Mouse (Mus musculus) heart, adult 9 months (tissue): Measurements from ENCODE around the gene Sh3bp1.

Experiments
- DNase-seq, 2 experiments: peaks; one replicate each; pipeline ENCODE4 v3.0.0; 2022; ENCODE audit warnings: low spot score in 2 of 2

The Sh3bp1 gene

DNA sequence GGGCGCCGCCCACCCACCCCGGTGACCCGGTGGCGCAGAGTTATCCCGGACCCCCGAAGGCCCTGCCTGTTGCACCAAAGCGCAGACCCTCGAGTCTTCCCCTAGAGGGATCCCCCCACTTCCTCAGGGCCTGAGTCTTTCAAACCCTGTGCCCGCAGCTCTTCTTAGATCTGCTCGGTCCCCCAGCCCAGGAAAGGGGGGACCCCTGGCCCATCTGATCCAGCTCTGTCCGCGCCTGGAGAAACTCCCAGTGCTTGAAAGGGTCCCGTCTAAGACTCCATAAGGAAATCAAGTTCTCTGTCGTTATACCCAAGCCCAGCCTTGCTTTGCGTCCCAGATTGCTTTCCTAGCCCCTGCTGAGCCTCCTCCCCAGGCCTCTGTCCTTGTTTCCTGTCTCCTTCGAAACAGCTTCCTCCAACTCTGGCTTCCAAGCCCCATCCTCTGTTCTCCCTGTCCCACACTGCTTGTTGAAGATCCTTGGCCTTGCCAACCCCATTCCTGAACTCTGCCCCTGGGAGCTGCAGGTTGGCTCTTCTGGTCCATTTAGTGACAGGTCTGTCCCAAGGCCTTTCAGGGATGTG lies 21.7 kb upstream of the Sh3bp1 start:
- peak; percentile 37 to 56 for DNase-seq

DNA sequence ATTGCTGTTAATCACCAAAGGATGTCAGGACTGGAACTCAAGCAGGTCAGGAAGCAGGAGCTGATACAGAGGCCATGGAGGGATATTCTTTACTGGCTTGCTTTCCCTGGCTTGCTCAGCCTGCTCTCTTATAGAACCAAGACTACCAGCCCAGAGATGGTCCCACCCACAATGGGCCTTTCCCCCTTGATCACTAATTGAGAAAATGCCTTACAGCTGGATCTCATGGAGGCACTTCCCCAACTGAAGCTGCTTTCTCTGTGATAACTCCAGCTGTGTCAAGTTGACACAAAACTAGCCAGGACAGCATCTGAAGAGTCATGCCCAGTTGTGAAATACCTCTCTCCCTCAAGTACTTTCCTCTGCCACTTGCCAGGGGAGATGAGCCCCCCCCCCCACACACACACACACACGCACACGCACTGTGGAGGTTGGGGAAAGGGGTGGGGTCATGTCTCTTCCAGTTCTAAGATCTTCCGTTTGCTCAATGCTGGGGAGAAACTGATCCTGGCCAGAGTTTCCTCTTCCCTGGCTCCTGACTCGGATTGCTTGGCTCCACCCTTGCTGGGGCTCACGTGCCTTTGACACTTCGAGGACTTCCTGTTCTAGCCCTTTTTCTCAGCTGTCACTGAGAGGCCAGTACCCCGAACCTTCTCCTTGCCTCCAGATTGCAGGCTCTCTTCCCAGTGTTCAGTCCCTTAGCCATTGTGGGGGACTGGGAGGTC lies 20.6 kb upstream of the Sh3bp1 start:
- DNase-seq = peak in 1 of 2 experiments; percentile 53

DNA sequence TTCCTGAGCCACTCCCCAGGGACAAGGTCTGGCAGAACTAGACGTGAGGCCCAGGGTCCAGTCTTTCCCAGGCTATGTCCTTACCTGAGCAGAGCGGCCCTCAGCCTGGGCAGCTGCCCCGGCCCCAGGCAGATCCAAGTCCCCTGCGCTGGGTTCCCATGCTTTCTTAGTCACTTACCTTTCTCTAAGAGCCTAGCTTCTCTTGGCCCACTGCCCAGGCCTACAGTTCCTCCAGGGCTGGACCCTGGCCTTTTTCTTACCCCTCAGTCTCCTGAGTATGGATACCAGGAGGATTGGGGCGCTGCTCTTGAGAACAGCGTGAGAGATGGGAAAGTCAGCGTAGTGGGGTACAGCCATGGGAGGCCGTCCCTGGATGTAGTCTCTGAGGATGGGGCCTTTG lies 19.1 kb upstream of the Sh3bp1 start:
- DNase-seq = no peak

DNA sequence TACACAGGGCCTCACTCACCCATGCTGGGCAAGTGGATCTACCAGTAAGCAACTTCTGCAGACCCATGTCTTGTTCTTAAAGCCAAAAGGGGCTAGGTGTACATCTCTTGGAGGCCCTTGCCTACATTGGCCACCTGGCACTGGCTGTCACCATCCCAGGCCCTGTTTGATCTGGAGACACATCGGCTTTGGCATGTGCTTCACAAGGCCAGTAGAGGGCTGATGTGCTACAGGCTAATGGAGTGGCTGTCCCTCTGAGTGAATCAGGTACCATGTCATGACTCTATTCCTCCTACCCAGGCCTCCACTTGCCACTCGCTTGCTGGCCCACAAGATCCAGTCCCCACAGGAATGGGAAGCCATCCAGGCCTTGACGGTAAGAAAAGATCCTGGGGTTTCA lies 17.7 kb upstream of the Sh3bp1 start:
- DNase-seq = no peak

DNA sequence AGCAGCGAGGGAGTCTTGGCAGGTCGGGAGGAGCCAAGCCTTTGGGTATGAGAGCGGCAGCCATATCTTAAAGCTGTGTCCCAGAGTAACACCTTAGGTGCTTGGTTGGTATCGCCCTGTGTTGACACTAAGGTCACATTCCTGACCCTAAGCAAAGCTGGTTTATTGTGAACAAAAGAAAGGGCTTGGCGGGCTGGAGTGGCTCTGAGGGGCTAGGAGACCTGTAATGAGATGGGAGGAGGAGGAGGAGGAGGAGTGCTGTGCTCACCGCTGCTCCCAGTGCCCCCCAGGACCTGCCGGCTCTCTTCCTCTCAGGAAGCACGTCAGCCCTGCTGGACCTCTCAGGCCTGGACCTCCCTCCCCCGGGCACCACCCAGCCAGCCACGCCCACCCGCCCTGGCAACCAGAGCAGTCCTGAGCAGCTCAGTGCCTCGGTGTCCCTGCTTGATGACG lies 10.1 kb upstream of the Sh3bp1 start:
- no peak for DNase-seq

DNA sequence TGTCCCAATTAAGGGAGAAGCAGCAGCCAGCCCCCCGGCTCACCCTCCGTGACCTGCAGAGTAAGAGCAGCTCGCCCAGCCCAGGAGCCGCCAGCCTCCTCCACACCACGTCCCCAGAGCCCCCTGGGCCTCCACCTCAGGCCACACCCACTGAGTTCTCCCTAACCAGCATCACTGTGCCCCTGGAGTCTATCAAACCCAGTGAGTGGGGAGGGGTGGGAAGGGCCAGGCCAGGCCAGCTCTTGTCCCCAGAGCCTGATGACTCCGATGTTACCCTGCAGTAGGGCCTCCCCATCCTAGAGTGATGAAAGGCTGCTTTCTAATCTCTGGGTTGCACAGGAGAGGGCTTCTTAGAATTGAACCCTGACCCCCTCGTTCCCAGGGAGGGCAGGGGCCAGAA lies 7.1 kb upstream of the Sh3bp1 start:
- DNase-seq = no peak

DNA sequence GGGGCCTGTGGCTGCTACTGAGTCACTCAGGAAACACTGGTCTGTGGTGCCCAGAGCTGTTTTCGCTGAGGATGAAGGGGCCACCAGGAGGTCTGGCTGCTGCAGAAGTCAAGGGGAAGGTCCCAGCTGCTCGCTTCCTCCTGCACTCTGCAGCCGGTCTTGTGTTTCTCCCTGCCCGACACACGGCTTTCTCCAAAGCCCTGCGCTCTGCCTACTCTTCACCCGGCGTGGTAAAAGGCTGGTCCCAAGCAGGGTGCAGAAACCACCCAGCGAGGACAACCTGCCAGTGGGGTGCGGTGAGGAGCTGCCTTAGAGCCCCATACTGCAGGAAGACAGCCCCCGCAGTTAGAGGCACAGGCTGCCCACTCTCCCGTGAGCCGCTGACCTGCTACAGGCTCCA lies 4.8 kb upstream of the Sh3bp1 start:
- no peak for DNase-seq

DNA sequence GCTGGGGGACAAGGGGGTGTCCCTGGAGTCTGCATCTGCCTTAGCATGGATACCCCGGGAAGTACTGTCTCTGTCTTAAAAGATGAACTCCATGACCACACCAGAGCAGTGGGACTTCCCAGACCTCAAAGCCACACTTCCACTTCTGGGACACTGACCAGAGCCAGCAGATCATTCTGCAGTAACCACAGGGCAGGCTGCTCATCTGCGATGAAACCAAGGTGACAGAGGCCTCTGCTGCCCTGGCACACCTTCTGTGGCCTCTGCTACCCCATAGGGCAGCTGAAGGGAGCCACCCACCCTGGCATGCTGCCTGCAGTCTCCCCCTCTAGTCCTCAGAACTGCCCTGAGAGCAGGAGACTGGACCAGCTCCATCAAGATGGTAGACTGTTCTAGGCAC lies 3.8 kb upstream of the Sh3bp1 start:
- no peak for DNase-seq

DNA sequence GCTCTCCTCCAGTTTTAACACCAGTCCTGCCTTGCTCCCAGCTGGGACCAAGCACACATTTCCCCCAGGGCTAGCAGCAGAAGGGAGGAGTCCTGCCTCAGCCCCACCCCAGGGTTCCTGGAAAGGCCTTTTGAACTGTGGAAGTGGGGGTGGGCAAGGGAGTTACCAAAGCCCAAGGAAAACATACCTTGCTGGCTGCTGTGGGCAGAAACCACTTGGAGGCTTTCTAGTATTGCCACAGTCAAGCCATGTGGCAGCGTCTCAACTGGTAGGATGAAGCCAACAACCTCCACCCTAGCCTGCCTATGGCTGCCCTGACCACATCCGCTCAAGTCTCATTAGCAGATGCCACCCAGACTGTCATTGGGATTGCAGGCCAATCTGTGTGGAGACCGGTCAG lies 3.4 kb upstream of the Sh3bp1 start:
- DNase-seq = no peak

DNA sequence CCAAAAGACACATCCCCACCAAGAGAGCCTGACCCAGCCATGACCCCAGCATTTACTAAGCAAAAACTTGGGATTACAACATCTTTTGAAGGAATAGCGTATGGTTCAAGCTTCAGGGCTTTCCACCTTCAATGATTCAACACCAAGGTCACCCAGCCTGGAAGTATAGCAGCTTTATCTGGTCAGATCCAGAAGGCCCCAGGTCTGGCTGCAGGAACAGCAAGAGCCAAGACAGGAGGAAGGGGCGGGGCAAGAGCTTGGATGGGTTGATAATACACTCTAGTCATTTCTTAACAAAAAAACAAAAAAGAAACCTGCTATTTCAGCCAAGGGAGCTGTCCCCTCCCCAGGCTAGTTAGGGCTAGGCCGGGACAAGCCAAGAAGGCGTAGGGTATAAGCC lies 2.1 kb upstream of the Sh3bp1 start:
- DNase-seq = no peak

DNA sequence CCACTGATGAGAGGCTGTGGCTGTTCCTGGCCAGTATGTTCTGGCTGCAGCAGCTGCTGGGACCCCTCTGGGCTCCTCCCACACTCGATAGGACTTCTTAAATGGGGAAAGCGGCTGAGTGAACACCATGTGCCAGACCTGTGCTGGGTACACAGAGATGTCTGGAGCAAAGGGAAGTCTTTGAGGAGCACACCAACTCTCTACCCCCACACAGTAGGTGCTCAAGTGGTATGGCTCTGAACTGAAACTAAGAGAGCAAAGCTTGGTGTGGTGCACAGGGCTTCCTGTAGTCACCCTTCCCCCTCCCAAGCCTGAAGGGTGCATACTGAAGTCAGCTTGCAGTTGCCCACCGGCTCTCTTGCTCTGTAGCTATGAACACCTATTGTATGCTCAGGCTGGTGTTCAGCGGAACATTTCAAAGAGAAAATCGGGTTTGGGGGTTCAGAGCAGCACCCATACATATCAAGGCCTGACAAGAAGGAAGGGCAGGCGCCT lies 1.0 kb upstream of the Sh3bp1 start:
- no peak for DNase-seq

DNA sequence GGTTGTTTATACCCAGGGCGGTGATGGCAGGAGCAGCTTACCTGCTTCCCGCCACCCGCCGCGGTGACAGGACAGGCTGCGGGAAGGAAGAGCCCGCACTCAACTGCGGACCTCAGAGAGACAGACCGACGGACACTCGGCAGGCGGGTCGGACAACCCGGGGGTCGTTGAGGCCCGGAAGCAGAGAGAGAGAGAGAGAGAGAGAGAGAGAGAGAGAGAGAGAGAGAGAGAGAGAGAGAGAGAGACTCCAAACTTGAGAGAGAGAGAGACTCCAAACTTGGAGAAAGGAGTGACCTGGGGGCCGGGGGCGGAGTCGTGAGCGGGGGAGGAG lies 194 bp upstream of the Sh3bp1 start, which contains the start of gene Gm49510:
TSS of gene Gm49510 (plus strand) at position 259 of the 331 bp plus-strand sequence.
- DNase-seq = no peak

DNA sequence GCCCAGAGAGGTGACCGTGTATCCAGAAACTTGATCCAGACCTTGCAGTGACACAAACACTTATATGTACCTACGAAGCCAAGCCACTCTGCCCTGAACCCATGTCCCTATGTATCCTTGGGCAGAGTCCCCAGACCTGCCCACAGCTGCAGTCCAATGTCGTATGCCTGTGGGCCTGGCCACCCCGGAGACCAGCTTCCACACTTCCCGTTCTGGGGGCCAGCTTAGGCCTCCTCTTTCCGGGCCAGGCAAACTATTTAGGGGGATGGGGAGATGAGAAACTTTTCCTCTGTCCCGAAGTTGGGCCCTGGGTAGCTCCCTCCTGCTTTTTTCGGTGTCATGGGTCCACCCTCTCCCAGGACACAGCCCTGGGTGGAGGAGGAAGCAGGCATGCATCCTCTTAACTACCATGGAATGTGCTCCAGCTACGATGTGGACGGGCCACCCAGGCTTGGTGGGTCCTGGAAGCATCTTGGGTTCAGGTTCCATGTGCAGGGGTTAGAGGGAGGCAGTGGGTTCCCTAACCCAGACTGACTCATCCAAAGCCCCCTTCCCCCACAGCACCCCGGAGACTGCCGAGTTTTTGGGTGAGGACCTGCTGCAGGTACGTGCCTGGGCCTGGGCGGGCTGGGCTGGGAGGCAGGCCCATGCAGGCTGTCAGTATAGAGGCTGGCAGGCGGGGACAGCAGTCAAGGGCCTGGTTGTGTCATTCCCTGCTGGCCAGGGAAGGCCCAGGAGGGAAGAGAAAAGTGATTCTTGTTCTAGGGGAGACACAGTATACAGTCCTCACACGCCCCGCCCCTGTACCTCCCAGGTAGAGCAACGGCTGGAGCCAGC lies 1.2 kb downstream of the Sh3bp1 start:
- no peak for DNase-seq

DNA sequence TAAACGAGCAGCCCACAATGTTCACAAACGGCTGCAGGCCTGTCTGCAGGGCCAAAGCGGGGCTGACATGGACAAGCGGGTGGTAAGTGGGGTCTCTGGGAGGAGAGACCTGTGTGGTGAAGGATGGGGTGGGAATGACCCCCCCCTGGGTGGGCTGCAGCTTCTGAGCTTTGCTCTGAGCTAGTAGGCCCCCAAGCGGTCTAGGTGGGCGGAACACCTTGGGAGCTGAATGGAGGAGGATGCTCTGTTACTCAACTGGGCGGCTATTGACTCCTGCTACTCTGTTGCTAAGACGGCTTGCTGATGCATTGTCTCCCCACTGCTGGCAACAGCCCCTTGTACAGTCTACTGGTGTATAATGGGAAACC lies 1.8 kb downstream of the Sh3bp1 start:
- DNase-seq = no peak

DNA sequence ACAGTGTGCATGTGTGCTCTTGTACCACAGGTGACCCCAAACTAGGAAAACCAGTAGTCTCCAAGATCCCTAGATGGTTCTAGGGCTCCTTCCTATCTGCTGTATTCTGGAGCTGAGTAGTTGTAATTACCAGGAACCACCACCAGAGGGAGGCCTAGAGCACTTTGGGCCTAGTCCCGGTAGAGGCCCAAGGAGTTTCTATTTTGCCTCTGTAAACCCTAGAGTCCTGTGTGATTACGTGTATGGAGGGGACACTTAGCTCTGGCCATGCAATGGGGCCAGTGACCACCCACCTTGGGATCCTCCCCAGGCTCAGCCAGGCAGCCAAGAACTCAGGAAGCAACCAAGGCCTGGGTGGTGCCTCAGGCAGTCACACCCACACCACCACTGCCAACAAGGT lies 3.7 kb downstream of the Sh3bp1 start:
- peak; percentile 71 to 78 for DNase-seq

DNA sequence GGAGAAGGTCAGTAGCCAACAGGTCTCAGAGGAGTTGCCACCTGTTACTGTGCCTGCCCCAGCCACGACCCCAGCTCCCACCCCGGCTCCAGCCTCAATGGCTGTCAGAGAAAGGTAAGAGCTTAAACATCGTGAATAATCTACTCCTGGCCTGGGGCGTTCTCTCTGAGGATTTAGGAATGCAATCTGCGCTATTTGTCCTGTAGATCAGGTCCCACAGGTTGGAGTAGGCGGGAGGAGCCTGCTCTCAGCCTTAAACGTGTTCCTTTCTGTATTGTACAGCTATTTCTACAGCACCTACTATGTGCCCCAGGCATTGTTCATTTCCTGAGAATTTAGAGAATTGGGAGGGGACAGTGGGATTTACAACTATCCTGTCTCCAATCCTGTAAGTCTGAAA lies 8.8 kb downstream of the Sh3bp1 start:
- DNase-seq = no peak

DNA sequence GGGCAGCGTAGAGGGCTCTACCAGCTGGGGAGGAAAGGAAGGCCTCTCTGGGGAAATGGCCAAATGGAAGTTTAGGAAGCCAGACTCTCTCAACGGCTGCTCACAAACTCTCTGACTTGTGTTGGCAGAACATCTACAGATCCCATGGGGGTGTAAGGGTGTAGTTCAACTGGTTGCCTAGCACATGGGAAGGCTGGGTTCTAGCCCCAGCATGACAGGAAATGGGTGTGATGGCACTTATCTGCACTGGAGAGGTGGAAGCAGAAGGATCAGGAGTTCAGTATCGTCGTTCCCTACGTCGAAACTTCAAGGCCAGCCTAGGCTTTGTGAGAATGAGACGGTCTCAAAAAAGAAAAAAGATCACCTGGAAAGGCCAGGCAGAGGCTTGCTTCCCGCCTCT lies 9.4 kb downstream of the Sh3bp1 start:
- DNase-seq = no peak

DNA sequence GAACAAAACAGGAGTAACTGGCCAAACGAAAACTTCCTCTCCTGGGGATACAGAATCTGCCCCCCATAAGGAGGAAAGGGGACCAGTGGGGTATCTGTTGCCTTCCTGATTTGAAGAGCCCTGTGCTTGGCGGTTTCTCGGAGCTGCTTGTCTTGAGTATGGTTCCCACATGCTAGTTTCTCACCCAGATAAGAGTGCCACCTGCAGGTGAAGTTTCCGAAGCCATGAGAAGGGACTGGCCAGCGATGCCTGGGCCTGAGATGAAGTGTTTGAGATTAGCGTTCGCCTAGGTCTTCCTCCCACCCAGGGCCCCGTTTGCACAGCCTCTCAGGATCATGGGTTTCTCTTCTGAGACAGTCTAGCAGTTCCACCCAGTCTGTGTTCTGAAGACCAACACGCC lies 12.5 kb downstream of the Sh3bp1 start:
- DNase-seq = no peak

DNA sequence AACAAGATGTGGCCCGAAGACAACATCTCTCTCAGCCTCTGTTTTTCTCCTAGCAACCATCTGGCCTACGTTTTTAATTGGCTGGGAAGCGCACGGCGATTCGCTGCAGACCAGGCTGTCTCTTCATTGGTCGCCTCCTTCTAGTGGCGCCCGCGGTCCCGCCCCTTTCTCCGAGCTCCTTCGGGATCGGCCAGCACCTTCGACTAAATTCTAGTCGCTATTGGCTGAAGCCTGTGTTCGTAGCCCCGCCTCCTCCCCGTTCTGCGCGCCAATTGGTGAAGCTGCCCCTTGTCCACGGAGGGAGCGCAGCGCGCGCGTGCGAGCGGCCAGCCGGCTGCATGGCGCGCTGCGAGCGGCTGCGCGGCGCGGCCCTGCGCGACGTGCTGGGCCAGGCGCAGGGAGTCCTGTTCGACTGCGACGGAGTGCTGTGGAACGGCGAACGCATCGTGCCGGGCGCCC lies 14.1 kb downstream of the Sh3bp1 start, which contains the start of gene Pdxp:
TSS of gene Pdxp (plus strand) at position 288 of the 459 bp plus-strand sequence.
- DNase-seq = peak; percentile 89

DNA sequence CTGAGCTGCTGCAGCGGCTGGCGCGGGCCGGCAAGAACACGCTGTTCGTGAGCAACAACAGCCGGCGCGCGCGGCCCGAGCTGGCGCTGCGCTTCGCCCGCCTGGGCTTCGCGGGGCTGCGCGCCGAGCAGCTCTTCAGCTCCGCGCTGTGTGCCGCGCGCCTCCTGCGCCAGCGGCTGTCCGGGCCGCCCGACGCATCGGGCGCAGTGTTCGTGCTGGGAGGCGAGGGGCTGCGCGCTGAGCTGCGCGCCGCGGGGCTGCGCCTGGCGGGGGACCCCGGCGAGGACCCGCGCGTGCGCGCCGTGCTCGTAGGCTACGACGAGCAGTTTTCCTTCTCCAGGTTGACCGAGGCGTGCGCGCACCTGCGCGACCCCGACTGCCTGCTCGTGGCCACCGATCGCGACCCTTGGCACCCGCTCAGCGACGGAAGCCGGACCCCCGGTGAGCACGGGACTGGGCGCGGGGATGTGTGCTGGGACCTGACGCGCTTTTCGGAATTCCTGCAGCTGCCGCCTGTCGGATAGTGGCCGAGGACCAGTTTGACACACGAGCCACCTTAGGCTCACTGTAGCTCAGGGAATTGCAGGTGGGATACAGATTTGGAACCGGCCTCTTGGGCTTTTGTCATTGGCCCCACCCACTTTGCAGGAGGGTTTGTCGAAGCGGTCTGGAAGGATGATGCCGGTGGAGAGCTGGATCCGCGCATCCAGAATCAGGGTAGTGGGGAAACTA lies 14.7 kb downstream of the Sh3bp1 start:
- DNase-seq = no peak

DNA sequence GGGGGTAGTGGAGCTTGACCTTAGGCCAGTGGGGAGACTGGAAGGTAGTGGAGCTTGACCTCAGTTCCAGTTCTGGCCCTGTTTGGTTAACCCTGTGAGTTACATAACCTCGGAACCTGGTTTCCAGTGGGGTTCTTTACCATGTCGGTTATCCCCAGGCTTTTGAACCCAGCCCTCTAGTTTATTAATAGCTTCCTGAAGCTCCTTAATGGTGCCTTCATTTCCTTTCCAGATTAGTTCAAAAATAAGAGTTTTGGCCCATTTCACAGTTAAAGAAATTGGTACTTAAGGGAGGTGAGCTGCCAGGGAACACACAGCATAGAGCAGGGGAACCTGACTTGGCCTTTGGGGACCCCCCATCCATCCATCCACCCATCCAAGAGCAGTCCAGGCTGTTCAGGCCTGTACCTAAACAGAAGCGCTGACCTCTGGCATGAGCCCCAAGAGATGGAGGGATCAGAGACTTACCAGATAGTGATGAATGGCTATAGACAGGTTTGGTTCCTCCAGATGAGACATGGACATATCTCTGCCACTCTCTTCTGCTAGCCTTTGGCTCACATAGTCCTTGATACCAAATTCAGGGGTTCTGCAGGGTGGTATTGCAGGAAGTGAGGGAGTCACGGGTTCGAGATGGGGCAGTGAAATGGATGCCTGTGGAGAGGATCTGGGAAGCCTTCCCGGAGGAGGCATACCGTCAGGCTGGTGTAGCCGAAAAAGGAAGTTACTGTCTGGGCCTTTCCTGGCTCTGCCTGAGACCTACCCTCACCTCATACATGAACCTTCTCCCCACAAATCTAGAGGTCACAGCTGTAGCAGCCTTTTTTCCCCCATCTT lies 15.5 kb downstream of the Sh3bp1 start:
- DNase-seq = no peak
